Mouse (Mus musculus) ovary, adult 18-20 months (tissue): Measurements from ENCODE around the gene Il1rap.

Experiments
- DNase-seq: peaks from one replicate; pipeline ENCODE4 v3.0.0; 2022; ENCODE audit warnings: low spot score, mixed read lengths

Gene Il1rap

DNA sequence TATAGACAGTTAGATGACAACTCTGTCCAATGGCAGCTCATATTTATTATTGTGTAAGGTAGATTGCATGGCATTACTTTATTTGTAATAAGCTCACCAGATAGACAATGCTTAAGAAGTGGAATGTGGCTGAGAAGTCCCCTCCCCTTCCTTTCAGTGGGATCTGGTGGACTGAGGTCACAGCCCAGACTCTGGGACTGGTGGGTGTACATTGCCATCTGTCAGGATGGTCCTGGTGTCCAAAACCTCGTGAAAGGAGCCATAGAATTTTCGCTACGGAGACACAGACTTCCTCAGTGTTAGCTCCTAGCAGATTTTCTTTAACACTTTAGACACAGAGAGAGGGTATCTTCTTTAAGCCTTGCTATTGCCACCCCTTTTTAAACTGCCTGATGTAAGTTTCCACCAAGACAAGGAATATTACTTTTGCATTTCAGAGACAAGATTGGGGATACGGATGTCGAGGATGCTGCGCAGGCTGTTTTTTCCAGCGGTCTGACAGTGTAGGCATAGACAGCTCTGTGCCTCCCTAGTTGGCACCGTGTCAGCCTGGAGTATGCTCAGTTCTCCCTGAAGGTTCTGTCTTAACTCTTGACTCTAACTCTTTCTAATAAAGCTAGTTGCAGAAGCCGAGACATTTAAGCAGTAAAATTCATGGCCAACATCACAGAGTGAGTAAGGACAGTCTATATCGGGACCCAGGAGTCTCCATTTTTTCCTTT is 31.2 kb downstream of the Il1rap start:
- no peak for DNase-seq

DNA sequence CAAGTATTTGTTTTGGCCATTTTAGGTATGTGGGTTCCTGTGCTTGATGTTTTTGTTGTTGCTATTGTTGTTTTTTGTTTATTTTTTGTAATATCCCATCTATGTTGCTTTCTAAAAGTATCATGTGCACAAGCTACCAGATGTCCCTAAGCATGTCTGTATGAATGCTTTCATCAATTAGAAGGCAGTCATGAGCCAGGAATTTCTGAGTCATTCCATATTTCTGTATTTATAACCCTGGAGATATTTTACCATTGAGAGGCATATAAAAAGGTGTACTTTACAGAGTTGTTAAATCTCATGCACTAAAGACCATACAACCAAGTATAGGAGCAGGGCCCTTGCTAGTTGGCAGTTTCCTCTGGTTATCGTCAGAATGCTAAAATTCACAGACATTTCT is 41.6 kb downstream of the Il1rap start:
- DNase-seq = no peak

DNA sequence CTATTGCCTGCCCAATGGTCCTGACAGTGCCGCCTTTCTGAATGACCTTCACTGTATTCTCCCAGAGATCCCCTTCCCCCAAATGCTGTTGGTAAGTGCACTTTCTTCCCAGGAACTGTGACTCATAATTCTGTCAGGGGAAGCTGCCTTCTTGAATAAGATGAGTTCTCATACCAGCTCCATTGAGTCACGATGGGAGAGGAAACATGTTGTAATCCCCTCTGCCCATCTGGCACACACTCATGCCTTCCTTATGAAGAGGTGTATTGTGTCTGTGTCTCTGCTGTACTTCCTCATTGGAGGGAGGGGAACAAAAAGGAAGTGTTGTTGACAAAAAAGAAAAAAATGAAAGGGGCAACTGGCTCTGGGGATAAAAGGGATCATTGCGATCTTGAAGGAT is 44.6 kb downstream of the Il1rap start:
- DNase-seq = no peak

DNA sequence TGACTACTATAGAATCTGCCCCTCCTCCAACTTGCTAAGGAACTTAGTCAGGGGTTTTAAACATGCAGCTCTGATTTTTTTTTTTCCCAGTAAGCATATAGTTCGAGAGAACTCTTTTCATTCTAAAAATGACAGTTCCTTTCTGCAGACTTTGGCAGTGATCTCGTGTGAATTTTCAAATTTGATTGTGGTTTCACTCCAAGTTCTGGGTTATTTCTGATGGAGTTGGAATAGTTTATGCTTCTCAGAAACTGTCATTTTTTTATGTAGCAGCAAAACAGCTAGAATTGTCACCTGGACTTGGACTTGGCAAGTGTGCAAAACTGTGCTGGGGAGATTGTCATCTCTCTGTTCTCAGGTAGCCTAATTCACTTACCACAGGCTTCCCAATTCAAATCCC is 53.3 kb downstream of the Il1rap start:
- DNase-seq = no peak

DNA sequence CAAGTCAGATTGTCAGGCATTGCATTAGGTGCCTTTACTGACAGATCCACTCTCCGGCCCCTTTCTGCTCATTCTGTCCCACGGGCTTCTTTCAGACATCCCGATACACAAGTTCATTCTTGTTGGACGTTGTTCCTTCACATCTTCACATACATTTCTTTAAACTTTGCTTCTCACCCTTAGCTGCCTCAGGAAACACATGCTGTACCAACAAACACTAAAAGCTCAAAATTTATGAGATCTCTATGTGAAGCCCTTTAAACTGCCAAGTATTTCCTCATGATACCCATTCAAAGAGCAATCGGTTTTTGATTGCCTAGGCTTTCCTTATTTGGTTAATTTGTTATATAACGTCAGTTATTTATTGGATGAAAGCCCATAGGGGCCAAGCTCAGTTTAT is 61.6 kb downstream of the Il1rap start:
- no peak for DNase-seq

DNA sequence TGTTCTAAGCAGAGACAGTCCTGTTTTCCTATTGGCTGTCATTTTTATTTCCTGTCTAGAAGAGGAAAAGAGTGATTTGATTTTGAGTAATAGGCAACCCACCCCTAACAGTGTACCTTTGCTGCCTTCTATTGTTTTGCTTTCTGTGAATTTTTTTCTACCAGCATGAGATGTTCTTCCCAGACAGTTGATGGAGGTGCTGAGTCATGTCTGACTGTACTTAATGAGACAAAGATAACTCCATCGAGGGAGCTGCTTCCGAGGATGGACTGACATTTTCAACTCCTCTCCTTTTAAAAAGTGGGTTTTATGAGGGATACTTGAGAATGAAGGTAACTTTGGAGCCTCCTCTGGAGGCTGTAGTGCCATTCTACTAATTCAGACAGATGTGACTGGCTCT is 64.6 kb downstream of the Il1rap start:
- DNase-seq = no peak

DNA sequence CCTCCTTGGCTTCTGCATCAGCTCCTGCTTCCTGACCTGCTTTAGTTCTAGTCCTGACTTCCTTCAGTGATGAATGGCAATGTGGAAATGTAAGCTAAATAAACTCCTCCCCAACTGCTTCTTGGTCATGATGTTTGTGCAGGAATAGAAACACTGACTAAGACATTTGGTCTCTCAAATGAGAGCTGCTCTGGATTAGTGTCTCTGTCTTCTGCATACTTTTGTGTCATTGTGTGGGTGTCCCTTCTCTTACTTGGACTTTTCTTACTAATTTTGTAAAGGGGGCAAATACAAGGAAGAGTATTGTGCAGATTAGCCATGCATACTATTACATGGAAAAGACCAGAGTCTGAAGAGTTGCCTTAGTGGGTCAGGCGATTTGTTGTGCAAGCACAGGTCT is 65.5 kb downstream of the Il1rap start:
- DNase-seq = no peak

DNA sequence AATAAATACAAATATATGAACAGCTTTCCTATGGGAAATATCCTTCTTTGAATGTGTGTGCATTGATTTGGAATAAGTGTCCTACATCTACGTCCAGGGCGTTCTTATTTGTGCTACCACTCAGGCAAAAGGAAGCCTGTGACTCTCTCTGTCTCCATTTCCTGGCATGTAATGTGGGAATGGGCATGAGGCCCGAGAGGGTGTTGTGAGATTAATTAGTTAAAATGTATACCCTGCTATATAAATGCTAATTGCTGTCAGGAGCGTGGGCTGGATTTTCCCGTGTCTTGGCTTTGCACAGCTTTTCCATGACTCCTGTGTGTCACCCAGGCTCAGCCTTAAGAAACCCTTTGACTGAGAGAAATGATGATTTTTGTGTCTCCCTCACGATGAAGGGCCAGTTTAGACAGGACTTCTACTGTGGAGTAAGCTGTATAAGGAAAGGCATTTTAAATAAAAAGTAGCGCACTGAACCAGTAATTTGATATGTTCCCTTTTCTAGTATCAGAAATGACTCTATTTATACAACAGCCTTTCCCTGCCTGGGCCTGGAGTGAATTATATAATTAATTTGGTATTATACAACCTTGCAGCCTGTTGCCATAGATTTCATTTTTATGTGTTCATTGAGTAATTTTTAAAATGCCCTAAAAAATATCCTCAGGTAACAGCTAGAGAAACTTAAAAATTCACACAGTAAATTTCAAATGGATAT is 81.4 kb downstream of the Il1rap start:
- DNase-seq = no peak

DNA sequence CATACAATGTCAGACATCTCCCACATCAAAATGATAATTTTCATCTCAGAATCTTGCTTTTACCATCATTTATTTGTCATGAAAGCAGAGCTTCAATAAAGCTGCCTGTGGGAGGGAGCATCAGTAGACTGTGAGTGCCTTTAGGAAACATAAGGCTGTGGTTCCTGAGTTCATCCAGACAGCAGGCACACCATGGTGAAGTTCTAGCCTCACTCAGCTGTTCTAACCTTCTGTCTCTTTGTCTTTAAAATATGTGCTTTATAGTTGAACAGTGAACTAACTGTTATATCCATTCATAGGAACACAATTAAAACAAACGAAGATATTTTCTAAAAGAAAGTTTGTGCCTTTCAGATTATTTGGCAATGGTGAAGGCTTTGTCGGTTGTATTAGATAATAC is 84.9 kb downstream of the Il1rap start:
- DNase-seq = no peak

DNA sequence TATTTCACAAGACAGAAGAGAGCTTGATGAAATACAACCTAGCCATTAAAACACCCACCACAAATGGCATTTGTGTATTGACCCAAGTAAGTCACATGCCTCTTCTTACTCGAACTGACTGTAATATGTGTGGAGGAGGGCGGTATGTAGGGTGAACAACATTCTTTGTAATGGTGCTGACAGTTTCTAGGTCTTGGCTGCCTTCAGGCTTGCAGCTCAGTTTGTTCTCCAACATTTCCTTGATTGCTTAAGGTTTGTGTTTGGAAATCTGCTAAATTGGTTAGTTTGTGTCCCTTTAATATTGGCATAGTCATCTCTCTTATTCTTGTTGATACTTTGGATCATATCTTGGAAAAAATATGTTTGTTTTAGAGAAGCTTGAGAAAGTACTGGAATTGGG is 87.6 kb downstream of the Il1rap start:
- DNase-seq = no peak

DNA sequence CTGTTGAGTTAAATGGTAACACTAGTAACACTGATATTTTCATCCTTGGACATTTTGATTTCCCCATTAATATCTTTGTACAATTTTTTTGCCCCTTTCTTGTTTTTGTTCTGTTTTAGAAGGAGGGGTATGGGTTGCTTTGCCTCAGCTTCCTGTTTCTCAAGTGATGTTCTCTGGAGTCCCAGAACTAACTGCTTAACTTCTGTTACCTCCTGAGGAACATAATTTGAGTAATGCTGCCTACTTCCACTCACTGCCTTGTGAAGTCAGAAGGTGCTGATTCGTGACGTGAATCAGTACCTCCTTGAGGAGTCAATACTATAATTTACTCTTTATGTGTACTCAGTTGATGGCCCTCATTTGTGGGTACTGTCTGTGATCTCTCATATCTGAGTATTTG is 98.9 kb downstream of the Il1rap start:
- DNase-seq = no peak

DNA sequence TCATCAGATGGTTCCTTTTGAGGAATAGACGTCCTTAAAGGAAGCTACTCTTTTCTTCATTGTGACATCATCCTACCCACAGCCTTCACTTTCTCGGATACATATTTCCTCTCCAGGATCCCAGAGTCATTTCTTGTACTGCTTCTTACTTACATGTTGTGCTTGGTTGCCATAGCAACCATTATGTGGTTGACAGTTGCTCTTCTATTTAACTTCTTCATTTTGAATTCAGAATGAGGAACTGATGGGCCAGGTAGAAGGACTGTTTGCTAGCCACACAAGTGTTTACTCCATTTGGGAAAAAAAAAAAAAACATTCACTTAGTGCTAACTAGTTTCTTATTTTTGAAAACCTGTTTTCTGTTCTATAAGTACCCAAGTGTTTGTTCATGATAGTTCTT is 108.3 kb downstream of the Il1rap start:
- no peak for DNase-seq

DNA sequence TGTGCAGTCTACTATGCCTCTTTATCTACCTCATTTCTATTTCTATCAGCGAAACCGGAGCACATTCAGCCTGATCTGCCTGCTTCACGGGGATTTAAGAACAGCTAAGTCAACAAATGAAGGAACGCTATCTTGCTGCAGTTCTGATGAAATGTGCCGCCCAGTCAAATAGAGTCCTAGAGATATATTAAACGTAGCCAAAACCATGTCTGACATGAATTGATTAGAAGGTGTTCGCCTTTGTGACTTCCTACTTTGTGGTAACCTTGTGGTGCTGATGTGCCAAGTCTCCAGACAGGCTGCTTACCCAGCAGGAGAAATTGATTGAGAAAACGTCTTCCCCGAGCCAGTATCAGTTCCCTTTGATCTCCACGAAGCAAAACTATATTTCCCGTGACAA is 109.8 kb downstream of the Il1rap start:
- no peak for DNase-seq

DNA sequence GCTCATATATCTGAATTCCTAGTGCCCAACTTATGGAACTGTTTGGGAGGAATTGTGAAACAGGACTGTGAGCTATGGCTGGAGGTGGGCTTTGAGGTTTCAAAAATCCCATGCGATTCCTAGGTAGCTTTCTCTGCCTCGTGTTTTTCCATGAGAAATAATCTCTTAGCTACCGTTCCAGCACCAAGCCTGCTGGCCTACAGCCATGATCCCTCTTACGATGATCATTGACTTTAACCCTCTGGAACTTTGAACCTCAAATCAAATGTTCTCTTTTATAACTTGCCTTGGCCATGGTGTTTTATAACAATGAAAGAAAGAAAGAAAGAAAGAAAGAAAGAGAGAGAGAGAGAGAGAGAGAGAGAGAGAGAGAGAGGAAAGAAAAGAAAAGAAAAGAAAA is 116.6 kb downstream of the Il1rap start:
- DNase-seq = no peak

DNA sequence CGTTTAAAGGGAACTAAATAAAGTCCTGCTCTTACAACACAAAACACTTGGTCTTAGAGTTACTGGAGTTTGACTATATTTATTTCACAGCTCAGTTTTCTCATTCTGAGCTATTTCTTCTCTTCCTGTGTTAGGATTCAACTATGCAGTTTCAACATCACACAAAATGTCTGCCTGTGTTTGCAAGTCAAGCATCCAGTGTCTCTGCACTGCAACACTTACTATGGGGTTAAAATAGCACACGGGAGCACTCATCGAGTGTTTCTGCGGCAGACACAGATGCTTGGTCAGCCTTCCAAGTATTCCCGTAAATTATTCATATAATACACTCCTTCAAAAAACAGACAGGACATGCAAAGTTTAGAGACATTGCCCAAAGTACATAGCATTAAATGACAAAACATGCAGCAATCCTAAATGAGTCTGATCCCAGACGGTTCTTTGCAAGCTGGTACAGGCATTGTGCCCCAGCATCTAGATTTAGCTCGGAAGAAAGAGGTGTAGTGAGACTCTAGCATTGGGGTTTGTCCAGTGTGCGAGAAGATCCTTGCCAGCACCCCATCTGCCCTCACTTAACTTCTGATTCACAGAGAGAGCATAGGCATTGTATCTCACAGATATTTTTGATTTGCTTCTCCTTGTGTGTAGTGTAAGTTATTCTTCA is 119.1 kb downstream of the Il1rap start:
- DNase-seq = no peak

DNA sequence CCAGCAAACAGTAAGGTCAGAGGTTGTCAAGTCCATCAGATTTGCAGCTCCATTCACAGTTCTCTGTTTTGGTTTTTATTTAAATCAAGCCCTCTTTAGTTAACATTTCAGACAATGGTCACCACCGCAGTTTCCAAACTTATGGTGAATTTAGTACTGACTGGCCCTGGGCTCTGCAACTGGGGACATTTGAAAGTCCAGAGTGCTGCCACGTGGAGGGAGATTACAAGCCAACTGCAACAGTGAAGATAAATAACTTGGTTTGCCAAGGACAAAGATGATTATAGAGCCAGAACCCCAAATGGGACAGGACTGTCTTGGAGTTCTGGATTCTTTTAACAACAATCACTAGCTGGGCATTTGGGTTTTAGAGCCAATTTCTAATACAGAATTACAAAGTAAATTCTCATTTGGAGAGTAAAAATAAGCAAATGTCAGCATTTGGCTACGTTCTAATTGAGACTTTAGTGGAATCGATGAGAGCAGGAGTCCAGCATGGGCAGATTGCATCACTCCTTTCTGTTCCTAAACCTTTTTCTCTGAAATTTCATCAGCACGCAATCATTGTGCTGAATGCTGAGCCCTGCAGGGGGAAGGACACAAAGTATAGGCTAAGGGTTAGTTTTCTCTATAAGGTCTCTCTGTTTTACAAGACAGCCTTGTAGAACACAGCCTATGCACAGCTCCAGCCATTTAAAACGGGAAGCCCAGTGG is 124.3 kb downstream of the Il1rap start:
- DNase-seq = no peak

DNA sequence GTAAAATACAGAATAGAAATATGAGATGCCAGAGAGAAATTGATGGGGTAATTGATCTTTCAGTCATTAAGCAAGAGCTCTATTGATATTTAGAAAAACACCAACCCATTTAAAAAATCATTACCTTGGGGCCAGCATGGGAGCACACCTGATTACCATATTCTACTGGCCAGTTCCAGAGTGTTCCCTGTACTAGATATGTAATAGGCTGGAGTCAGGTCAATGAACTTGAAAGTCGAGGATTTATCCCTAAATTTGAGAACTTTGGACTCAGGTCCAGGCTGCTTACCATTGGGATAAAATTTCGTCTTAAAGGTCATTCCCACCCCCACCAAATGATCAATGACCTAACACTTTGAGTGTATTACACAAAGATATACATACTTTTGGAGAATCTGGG is 125.0 kb downstream of the Il1rap start:
- DNase-seq = no peak

DNA sequence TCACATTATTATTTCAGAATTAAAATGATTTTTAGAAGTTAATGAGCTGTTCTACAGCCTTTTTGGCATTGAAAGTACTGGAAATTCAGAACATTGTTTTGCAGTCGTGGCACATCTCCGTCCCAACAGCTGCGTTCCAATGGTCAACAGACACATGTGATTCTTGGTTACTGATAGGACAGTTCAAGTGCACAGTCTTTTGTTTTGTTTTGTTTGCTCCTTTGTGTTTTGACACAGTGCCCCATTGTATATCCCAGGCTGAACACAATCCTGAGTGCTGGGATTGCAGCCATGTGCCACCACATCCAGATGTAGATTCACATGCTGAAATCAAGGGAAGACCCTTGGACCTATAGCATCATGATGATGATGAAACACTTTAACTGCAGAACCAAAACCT is 129.4 kb downstream of the Il1rap start:
- DNase-seq = no peak

DNA sequence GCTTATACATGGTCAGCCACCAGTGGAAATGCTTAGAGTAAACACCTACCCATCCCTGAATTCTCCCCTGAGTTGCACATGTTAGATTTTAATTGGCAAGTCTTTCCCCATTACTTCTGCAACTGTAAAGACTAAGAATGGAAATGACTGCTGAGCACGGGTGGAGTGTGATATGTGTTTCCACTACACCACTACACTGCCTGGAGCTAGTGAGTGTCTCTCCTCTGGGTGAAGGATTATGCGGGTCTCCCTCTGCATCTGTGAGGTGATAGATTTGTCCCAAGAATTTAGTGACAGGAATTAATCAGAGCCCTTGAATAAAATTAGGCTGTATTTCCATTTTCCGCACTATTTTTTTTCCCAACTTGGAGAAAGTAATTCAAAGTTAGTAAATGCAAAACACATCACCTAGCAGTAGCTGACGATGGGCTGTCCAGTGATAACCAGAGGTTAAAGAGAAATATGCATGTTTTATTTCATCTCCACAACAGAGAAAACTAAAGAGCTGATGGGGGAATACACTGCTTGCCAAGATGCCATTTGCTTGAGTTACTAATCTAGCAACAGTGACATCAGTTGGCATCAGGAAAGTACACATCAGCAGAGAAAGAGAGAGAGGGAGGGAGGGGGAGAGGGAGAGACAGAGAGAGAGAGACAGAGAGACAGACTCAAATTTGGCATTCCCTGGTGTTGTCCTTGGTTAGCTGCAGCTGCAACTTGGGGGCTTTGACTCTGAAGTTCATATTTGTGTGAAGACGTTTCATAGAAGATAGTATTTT is 132.2 kb downstream of the Il1rap start:
- no peak for DNase-seq

DNA sequence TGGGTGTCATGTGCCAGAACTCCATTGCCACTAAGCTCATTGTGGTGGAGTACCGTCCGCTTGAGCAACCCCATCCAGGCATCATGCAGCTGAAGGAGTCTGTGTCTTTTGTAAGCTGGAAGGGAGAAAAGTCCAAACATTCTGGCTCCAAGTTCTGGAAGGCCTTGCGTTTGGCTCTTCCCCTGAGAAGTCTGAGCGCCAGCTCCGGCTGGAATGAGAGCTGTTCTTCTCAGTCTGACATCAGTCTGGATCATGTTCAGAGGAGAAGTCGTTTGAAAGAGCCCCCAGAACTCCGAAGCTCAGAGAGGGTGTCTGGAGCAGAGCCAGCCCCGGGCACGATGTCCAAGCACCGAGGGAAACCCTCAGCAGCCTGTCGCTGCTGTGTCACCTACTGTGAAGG is 141.0 kb downstream of the Il1rap start:
- DNase-seq = no peak

DNA sequence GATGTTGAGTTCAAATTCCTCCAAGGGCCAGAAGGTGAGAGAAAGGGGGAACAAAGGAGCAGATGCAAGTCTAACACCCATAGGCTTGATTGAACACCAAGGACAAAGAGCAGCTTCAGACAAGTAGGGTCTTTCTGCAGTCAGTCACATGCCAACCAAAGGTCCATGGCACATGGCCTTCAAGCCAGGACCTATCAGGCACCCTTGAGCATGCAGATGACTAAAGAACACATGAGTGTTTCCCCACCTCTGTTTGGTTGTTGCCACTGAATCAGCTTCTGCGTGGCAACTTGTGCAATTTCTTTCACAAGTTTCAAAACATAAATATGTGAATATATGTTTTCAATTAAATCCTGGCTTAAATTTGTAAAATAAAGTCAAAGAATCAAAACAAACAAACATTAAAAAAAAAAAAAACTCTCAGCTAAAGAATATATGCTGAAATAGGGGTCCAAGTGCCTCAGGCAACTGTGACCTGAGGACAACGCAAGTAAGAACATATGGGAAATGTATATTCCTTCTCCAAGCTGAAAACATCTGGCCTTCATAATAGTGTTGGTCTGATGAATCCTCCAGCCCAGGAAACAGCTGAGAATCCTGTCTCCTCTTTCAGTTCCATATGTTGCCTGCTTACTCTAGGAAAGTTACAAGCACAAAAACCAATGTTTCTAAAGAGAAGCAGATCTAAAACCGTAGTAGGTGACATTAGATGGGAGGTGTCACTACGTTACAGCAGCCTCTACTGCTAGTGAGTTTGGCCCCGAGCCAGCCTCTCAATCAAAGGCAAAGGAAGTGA is 142.6 kb downstream of the Il1rap start:
- no peak for DNase-seq
